Mouse (Mus musculus) CH12.LX (cell line): ENCODE results near the gene E4f1. TPM values are rescaled to one million over a fixed set of nuclear protein-coding genes. Genes with fewer than 3 reads are reported as not detected.

Experiments
- DNase-seq: peaks from one replicate; pipeline ENCODE4 v3.0.0-alpha.2; 2013; ENCODE audit errors: extremely low read depth
- H3K27ac ChIP-seq: 2 replicates; pipeline ENCODE4 v1.5.1; 2012; ENCODE audit warnings: low read depth, mild to moderate bottlenecking, control low read depth, moderate library complexity; ENCODE audit not compliant: insufficient read depth
- H3K27me3 ChIP-seq: replicated peaks from 2 replicates; pipeline ENCODE3; 2012; ENCODE audit warnings: inconsistent platforms
- H3K36me3 ChIP-seq, 2 experiments: replicated peaks in 1 of 2; 2 replicates each; pipeline versions ENCODE3 to v1.6.1; 2012; ENCODE audit warnings: inconsistent platforms in 1 of 2, low read length in 1 of 2, mild to moderate bottlenecking in 1 of 2, mixed read lengths in 1 of 2, moderate library complexity in 1 of 2; ENCODE audit not compliant: control insufficient read depth in 1 of 2, insufficient read depth in 1 of 2
- H3K4me1 ChIP-seq, 2 experiments: 2 replicates each; pipeline ENCODE4 v1.6.1; 2012; ENCODE audit warnings: inconsistent platforms in 1 of 2, moderate library complexity in 1 of 2; ENCODE audit not compliant: insufficient read depth in 2 of 2, control insufficient read depth in 1 of 2
- H3K4me2 ChIP-seq: 2 replicates; pipeline ENCODE4 v1.6.1; 2012; ENCODE audit warnings: low read depth, mild to moderate bottlenecking, control low read depth; ENCODE audit not compliant: poor library complexity, insufficient read depth, severe bottlenecking
- H3K4me3 ChIP-seq, 3 experiments: fragments of 150-350 bp in 1 of 3; sonication (generic) in 1 of 3; replicated peaks in 1 of 3; 2 replicates each; pipeline versions ENCODE3 to v1.5.1; 2011 to 2012; ENCODE audit warnings: low read depth in 2 of 3, low read length in 2 of 3, mild to moderate bottlenecking in 2 of 3, moderate library complexity in 2 of 3, control low read depth in 1 of 3, improper control_type of control experiment in 1 of 3, inconsistent platforms in 1 of 3, mixed read lengths in 1 of 3; ENCODE audit not compliant: poor library complexity in 1 of 3
- H3K79me2 ChIP-seq: replicated peaks from 2 replicates; pipeline ENCODE4 v1.6.1; 2012; ENCODE audit warnings: mild to moderate bottlenecking, moderate library complexity; ENCODE audit not compliant: control insufficient read depth, poor library complexity, insufficient read depth, severe bottlenecking; ENCODE audit errors: extremely low read depth
- H3K9ac ChIP-seq: 2 replicates; pipeline ENCODE4 v1.6.1; 2012; ENCODE audit warnings: low read depth, mild to moderate bottlenecking, control low read depth, moderate library complexity; ENCODE audit not compliant: insufficient read depth
- H3K9me3 ChIP-seq: replicated peaks from 2 replicates; pipeline ENCODE3; 2012; ENCODE audit warnings: low read length, inconsistent platforms, mixed read lengths
- BHLHE40 ChIP-seq: IDR thresholded peaks from 2 replicates; pipeline ENCODE4 v1.6.1; 2011; ENCODE audit warnings: mild to moderate bottlenecking, low read depth, low read length, improper control_type of control experiment
- CHD1 ChIP-seq: IDR thresholded peaks from 2 replicates; pipeline ENCODE4 v1.6.1; 2012; ENCODE audit warnings: low read depth, low read length, improper control_type of control experiment, inconsistent platforms
- CHD2 ChIP-seq: IDR thresholded peaks from 2 replicates; pipeline ENCODE4 v1.6.1; 2011; ENCODE audit warnings: low read length, improper control_type of control experiment
- CTCF ChIP-seq, 2 experiments: IDR thresholded peaks in 1 of 2; conservative IDR thresholded peaks in 1 of 2; 2 replicates each; pipeline ENCODE4 v1.5.1; 2011 to 2012; ENCODE audit warnings: low read depth in 2 of 2, low read length in 2 of 2, improper control_type of control experiment in 1 of 2, inconsistent platforms in 1 of 2, mild to moderate bottlenecking in 1 of 2, moderate library complexity in 1 of 2
- ELF1 ChIP-seq: IDR thresholded peaks from 2 replicates; pipeline ENCODE4 v1.6.1; 2014; ENCODE audit warnings: low read depth, mild to moderate bottlenecking, inconsistent platforms, low read length, improper control_type of control experiment
- ETS1 ChIP-seq: conservative IDR thresholded peaks from 2 replicates; pipeline ENCODE4 v1.6.1; 2012; ENCODE audit warnings: low read depth, mild to moderate bottlenecking, inconsistent platforms, low read length, improper control_type of control experiment, moderate library complexity
- GABPA ChIP-seq: IDR thresholded peaks from 2 replicates; pipeline ENCODE4 v1.6.1; 2012; ENCODE audit warnings: low read depth, low read length, improper control_type of control experiment, inconsistent platforms; ENCODE audit not compliant: insufficient replicate concordance
- HCFC1 ChIP-seq: IDR thresholded peaks from 2 replicates; pipeline ENCODE4 v1.6.1; 2012; ENCODE audit warnings: low read depth, mild to moderate bottlenecking, inconsistent platforms, low read length, improper control_type of control experiment
- IRF4 ChIP-seq: IDR thresholded peaks from 2 replicates; pipeline ENCODE4 v1.6.1; 2014; ENCODE audit warnings: low read depth, mild to moderate bottlenecking, inconsistent platforms, low read length, improper control_type of control experiment
- JUN ChIP-seq: IDR thresholded peaks from 2 replicates; pipeline ENCODE4 v1.6.1; 2011; ENCODE audit warnings: low read depth, mild to moderate bottlenecking, low read length, improper control_type of control experiment, moderate library complexity; ENCODE audit not compliant: insufficient read depth
- JUND ChIP-seq: conservative IDR thresholded peaks from 2 replicates; pipeline ENCODE4 v1.6.1; 2011; ENCODE audit warnings: low read depth, low read length, improper control_type of control experiment
- MAFK ChIP-seq: IDR thresholded peaks from 2 replicates; pipeline ENCODE4 v1.6.1; 2011; ENCODE audit warnings: low read length, improper control_type of control experiment; ENCODE audit not compliant: insufficient replicate concordance
- MAX ChIP-seq: IDR thresholded peaks from 2 replicates; pipeline ENCODE4 v1.6.1; 2011; ENCODE audit warnings: low read length, improper control_type of control experiment
- MAZ ChIP-seq: IDR thresholded peaks from 2 replicates; pipeline ENCODE4 v1.6.1; 2012; ENCODE audit warnings: low read depth, mild to moderate bottlenecking, inconsistent platforms, low read length, improper control_type of control experiment, moderate library complexity
- MEF2A ChIP-seq: IDR thresholded peaks from 2 replicates; pipeline ENCODE4 v1.6.1; 2014; ENCODE audit warnings: low read depth, mild to moderate bottlenecking, inconsistent platforms, low read length, improper control_type of control experiment, borderline replicate concordance
- MXI1 ChIP-seq: IDR thresholded peaks from 2 replicates; pipeline ENCODE4 v1.6.1; 2011; ENCODE audit warnings: mild to moderate bottlenecking, low read depth, low read length, improper control_type of control experiment
- MYC ChIP-seq: IDR thresholded peaks from 2 replicates; pipeline ENCODE4 v1.6.1; 2011; ENCODE audit warnings: low read depth, mild to moderate bottlenecking, improper control_type of control experiment, low read length
- NRF1 ChIP-seq: IDR thresholded peaks from 2 replicates; pipeline ENCODE4 v1.6.1; 2014; ENCODE audit warnings: low read depth, mild to moderate bottlenecking, inconsistent platforms, low read length, improper control_type of control experiment, moderate library complexity
- POLR2A ChIP-seq: IDR thresholded peaks from 2 replicates; pipeline ENCODE4 v1.6.1; 2011; ENCODE audit warnings: low read depth, mild to moderate bottlenecking, improper control_type of control experiment, low read length
- POLR2AphosphoS2 ChIP-seq: IDR thresholded peaks from 2 replicates; pipeline ENCODE4 v1.6.1; 2011; ENCODE audit warnings: low read depth, low read length, improper control_type of control experiment
- RAD21 ChIP-seq: IDR thresholded peaks from 2 replicates; pipeline ENCODE4 v1.6.1; 2011; ENCODE audit warnings: low read depth, mild to moderate bottlenecking, low read length, improper control_type of control experiment, moderate library complexity
- RCOR1 ChIP-seq: conservative IDR thresholded peaks from 2 replicates; pipeline ENCODE4 v1.6.1; 2012; ENCODE audit warnings: low read depth, mild to moderate bottlenecking, inconsistent platforms, low read length, improper control_type of control experiment
- SMC3 ChIP-seq: IDR thresholded peaks from 2 replicates; pipeline ENCODE4 v1.6.1; 2011; ENCODE audit warnings: low read depth, low read length, improper control_type of control experiment
- TCF12 ChIP-seq: IDR thresholded peaks from 2 replicates; pipeline ENCODE4 v1.6.1; 2014; ENCODE audit warnings: low read depth, mild to moderate bottlenecking, inconsistent platforms, low read length, improper control_type of control experiment
- UBTF ChIP-seq: IDR thresholded peaks from 2 replicates; pipeline ENCODE4 v1.6.1; 2012; ENCODE audit warnings: low read depth, mild to moderate bottlenecking, inconsistent platforms, low read length, improper control_type of control experiment, moderate library complexity
- USF2 ChIP-seq: conservative IDR thresholded peaks from 2 replicates; pipeline ENCODE4 v1.6.1; 2011; ENCODE audit warnings: low read depth, low read length, improper control_type of control experiment
- ZKSCAN1 ChIP-seq: IDR thresholded peaks from 2 replicates; pipeline ENCODE4 v1.6.1; 2012; ENCODE audit warnings: low read depth, inconsistent platforms, low read length, improper control_type of control experiment, borderline replicate concordance
- ZMIZ1 ChIP-seq: IDR thresholded peaks from 2 replicates; pipeline ENCODE4 v1.6.1; 2012; ENCODE audit warnings: low read depth, mild to moderate bottlenecking, inconsistent platforms, low read length, improper control_type of control experiment
- ZNF384 ChIP-seq: IDR thresholded peaks from 2 replicates; pipeline ENCODE4 v1.6.1; 2012; ENCODE audit warnings: low read depth, low read length, improper control_type of control experiment, inconsistent platforms
- dilution Hi-C: fragments of 300-500 bp; cut with MboI; formaldehyde crosslinking; loops from 2 replicates; pipeline ENCODE4 v1.14.3; 2020; ENCODE audit warnings: low sequenced_read_pairs; ENCODE audit not compliant: extremely low pct_unique_long_range_greater_than_20kb, extremely low pct_ligation_motif_present
- in situ Hi-C: fragments of 300-500 bp; cut with MboI; formaldehyde crosslinking; loops from 3 replicates; pipeline ENCODE4 v1.14.3; 2019; ENCODE audit warnings: low sequenced_read_pairs, low pct_ligation_motif_present, low pct_unique_long_range_greater_than_20kb, mixed read lengths
- polyA plus RNA-seq: library from polyadenylated mRNA; unstranded; fragments of >175 nt; gene quantifications from 2 replicates; pipeline ENCODE4 v1.2.1, GENCODE M21; 2012; ENCODE audit warnings: low read depth; ENCODE audit not compliant: insufficient read length
- total RNA-seq, 2 experiments: library from RNA; depleted of rRNA; stranded (reverse); fragments of 300-350 nt in 1 of 2; fragments of >200 nt in 1 of 2; gene quantifications; 2 replicates each; pipeline ENCODE4 v1.2.3; 2012 to 2014

Gene E4f1
- total and polyA plus RNA-seq, 3 experiments: 10.2 to 22.7 (median 16.2) TPM

DNA sequence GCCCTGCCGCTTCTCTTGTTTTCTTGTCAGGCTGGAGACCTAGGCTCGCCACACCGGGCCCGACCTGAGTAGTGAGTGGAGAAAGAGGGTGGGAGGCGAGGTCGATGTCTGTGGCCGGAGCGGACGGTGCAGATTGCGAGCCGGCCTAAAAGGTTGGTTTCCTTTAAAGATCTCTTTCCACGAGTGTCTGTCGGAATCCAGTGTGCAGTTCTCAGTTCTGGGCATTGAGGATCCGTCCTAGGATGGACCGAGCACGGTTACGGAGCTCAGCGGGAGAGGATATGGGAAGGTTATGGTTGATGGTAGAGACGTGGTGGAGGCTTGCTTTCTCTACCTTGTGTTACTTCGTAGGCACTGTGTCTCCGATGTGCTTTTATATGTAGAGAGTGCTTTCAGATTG lies 55.1 kb downstream of the E4f1 start:
- H3K9ac ChIP-seq: peak overlapping the region; percentile 92
- H3K27ac ChIP-seq: peak overlapping the region; percentile 72
- TF ChIP-seq MAX: no peak
- TF ChIP-seq ZMIZ1: no peak
- no peak for TF ChIP-seq MEF2A
- TF ChIP-seq UBTF: no peak
- TF ChIP-seq MAFK: no peak
- TF ChIP-seq CTCF (conservative IDR thresholded peaks at IDR 0.05 in 1 of 2, IDR thresholded peaks at IDR 0.05 in 1 of 2; ENCODE audit: low read depth in 2 of 2, low read length in 2 of 2): no peak
- TF ChIP-seq ZNF384: no peak
- no peak for TF ChIP-seq BHLHE40
- TF ChIP-seq MYC: no peak
- TF ChIP-seq MAZ: no peak
- TF ChIP-seq GABPA: no peak
- TF ChIP-seq ELF1: no peak
- no peak for TF ChIP-seq USF2
- no peak for TF ChIP-seq RAD21
- TF ChIP-seq SMC3: no peak
- TF ChIP-seq IRF4: no peak
- no peak for TF ChIP-seq NRF1
- no peak for TF ChIP-seq RCOR1
- no peak for TF ChIP-seq HCFC1
- TF ChIP-seq CHD2: no peak
- H3K4me2 ChIP-seq: peak overlapping the region; percentile 98; the same call in 1 of the 2 replicates
- peaks cover 53% of the 10 kb centered on the region for H3K79me2 ChIP-seq
- peaks cover 3 to 46% of the 10 kb centered on the region in 2 experiments; a peak in 2 of 4 replicates for H3K4me1 ChIP-seq
- in situ Hi-C loops (no loop called here), dilution Hi-C loops (no loop called here)
- peaks cover 35 to 64% of the 10 kb centered on the region in 2 experiments for H3K36me3 ChIP-seq
- H3K9me3 ChIP-seq: no peaks in the 10 kb centered on the region
- no peaks in the 10 kb centered on the region for H3K27me3 ChIP-seq
- DNase-seq: no peak
- H3K4me3 ChIP-seq: peak overlapping the region; percentile 80 to 99 (median 86)

DNA sequence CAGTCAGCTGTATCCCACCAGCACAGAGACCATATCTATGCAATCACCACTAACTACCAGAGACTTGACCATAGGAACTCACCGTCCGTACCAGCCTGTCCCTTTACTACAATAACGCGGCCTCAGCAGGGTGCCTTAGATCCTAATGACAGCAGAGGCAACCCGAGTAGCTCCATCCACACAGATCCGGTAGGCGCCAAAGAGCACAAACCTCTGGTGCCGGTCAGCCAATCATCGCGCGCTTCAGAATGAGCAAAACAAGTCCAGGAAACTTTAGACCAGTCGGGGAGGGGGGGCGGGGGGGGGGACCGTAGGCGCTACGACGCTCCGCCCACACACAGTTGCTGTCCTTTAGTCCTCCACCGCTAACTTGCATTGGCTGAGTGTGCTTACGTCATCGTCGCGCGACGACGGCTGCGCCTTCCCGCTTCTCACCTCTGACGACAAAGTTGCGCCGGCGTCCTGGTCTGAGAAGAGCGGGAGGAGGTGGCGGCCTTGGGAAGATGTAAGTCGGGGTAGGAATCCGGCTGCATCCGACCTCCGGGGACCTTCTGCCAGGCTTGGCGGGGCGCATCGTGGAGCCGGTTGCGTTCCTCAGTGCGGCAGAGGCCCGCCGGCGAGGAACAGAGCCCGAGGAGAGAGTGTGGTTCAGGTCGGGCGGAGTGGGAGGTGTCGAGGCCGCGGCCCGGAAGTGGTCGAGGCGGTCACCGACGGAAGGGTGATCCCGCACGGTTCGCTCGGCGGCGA lies 55.7 kb downstream of the E4f1 start, which contains the start of gene Rnps1:
TSS of gene Rnps1 (plus strand) at position 336 of the 747 bp plus-strand sequence.
- H3K79me2 ChIP-seq: peaks cover 47% of the 10 kb centered on the region
- H3K4me3 ChIP-seq: peak within 1 kb of the TSS; percentile 80 to 99 (median 86)
- H3K4me2 ChIP-seq: peak within 1 kb of the TSS; percentile 98
- peaks cover 36 to 64% of the 10 kb centered on the region in 2 experiments for H3K36me3 ChIP-seq
- peak within 1 kb of the TSS; percentile 92 for H3K9ac ChIP-seq
- dilution Hi-C loops: no loop called here
- no peaks in the 10 kb centered on the region for H3K9me3 ChIP-seq
- in situ Hi-C loops: no loop called here
- peak within 1 kb of the TSS; percentile 78 for H3K27ac ChIP-seq
- peak; percentile 99 for DNase-seq
- H3K27me3 ChIP-seq: no peaks in the 10 kb centered on the region
- peaks cover 3 to 46% of the 10 kb centered on the region in 2 experiments; a peak in 2 of 4 replicates for H3K4me1 ChIP-seq
- TF ChIP-seq RCOR1 (no peak), ZMIZ1 (peak; percentile 79; the same call in 1 of the 2 replicates), ETS1 (no peak), NRF1 (peak; percentile 73), MXI1 (peak; percentile 82; the same call in 1 of the 2 replicates), TCF12 (peak; percentile 79), JUND (no peak), MYC (peak; percentile 98), GABPA (0 out of 2 replicates have a peak, but pooled peaks have one; percentile 13), MAX (peak; percentile 87), CHD1 (no peak), ELF1 (peak; percentile 83), HCFC1 (peak; percentile 86), ZKSCAN1 (no peak), JUN (no peak), MAZ (peak; percentile 77), CHD2 (no peak), MAFK (no peak), POLR2A (peak; percentile 93), CTCF (conservative IDR thresholded peaks at IDR 0.05 in 1 of 2, IDR thresholded peaks at IDR 0.05 in 1 of 2; ENCODE audit: low read depth in 2 of 2, low read length in 2 of 2) (no peak), POLR2AphosphoS2 (peak; percentile 89)
